Mouse (Mus musculus) heart, embryonic 15.5 days (tissue): ENCODE data around the gene Ephb3. TPM values are rescaled to one million over a fixed set of nuclear protein-coding genes. Genes with fewer than 3 reads are reported as not detected.
A peak's percentile ranks its signal among the peaks of the same experiment; 100 is the strongest.

Experiments used
- ATAC-seq: fragments of 200-750 bp; cut with Nextera tagmentation; replicated peaks from 2 replicates; pipeline ENCODE4 v1.8.0; 2017; ENCODE audit warnings: low read depth, moderate TSS enrichment; ENCODE audit not compliant: insufficient number of reproducible peaks, insufficient read depth, low FRiP score
- H3K27ac ChIP-seq: fragments of 300-500 bp; sonication (generic); 2 replicates; pipeline ENCODE4 v1.5.1; 2015; ENCODE audit warnings: mild to moderate bottlenecking, inconsistent platforms
- H3K27me3 ChIP-seq: fragments of 300-500 bp; sonication (generic); 2 replicates; pipeline ENCODE4 v1.6.1; 2015; ENCODE audit warnings: inconsistent platforms
- H3K36me3 ChIP-seq: fragments of 300-500 bp; sonication (generic); 2 replicates; pipeline ENCODE4 v1.6.1; 2015; ENCODE audit warnings: mild to moderate bottlenecking, inconsistent platforms
- H3K4me1 ChIP-seq: fragments of 300-500 bp; sonication (generic); replicated peaks from 2 replicates; pipeline ENCODE4 v1.6.1; 2015; ENCODE audit warnings: inconsistent platforms
- H3K4me2 ChIP-seq: fragments of 300-500 bp; sonication (generic); 2 replicates; pipeline ENCODE4 v1.6.1; 2015; ENCODE audit warnings: inconsistent platforms, mild to moderate bottlenecking, moderate library complexity
- H3K4me3 ChIP-seq: fragments of 300-500 bp; sonication (generic); 2 replicates; pipeline ENCODE4 v1.5.1; 2015; ENCODE audit warnings: mild to moderate bottlenecking, inconsistent platforms
- H3K9ac ChIP-seq: fragments of 300-500 bp; sonication (generic); 2 replicates; pipeline ENCODE4 v1.6.1; 2015; ENCODE audit warnings: mild to moderate bottlenecking, inconsistent platforms
- H3K9me3 ChIP-seq: fragments of 300-500 bp; sonication (generic); replicated peaks from 2 replicates; pipeline ENCODE4 v1.6.1; 2016; ENCODE audit warnings: inconsistent platforms
- WGBS: fragments of 180-500 bp; shearing (Covaris S2); methylation state at CpG from one replicate; pipeline ENCODE4 v1.1.7; 2015; ENCODE audit warnings: mixed read lengths; 5-methylcytosine and 5-hydroxymethylcytosine counted together
- polyA plus RNA-seq: library from polyadenylated mRNA; unstranded; fragments of >200 nt; fragmentation: Nextera tagmentation; extraction: Ambion mirVana; gene quantifications from 2 replicates; pipeline ENCODE4 v1.2.1, GENCODE M21; 2015

Ephb3 gene
- polyA plus RNA-seq, 1 experiment from 2014 or later, result 12.1 TPM

GRCm38 (mm10) chr16:21208001-21208565, 3.5 kb downstream of the Ephb3 start:
- WGBS, result 73% methylated on average over 4 of the region's 4 CpGs
- no peaks in the 10 kb centered on the region for H3K9me3 ChIP-seq
- no peak for ATAC-seq
- peak overlapping the region; percentile 2; the same call in 1 of the 2 replicates for H3K9ac ChIP-seq
- H3K4me3 ChIP-seq, result 0 out of 2 replicates have a peak overlapping the region, but pooled peaks have one; percentile 76
- H3K4me1 ChIP-seq, result peaks cover 70% of the 10 kb centered on the region
- H3K27ac ChIP-seq, result no peak overlapping the region
- peak overlapping the region; percentile 71; the same call in 1 of the 2 replicates for H3K4me2 ChIP-seq
- no peaks in the 10 kb centered on the region for H3K27me3 ChIP-seq
- no peaks in the 10 kb centered on the region for H3K36me3 ChIP-seq

GRCm38 (mm10) chr16:21209290-21209689, 4.7 kb downstream of the Ephb3 start:
- peaks cover 71% of the 10 kb centered on the region for H3K4me1 ChIP-seq
- no peaks in the 10 kb centered on the region for H3K9me3 ChIP-seq
- no peak overlapping the region for H3K4me2 ChIP-seq
- no peak for ATAC-seq
- H3K27me3 ChIP-seq, result no peaks in the 10 kb centered on the region
- no peak overlapping the region for H3K9ac ChIP-seq
- no peak overlapping the region for H3K4me3 ChIP-seq
- no peak overlapping the region for H3K27ac ChIP-seq
- WGBS, result 86% methylated on average over 3 of the region's 3 CpGs
- no peaks in the 10 kb centered on the region for H3K36me3 ChIP-seq

DNA sequence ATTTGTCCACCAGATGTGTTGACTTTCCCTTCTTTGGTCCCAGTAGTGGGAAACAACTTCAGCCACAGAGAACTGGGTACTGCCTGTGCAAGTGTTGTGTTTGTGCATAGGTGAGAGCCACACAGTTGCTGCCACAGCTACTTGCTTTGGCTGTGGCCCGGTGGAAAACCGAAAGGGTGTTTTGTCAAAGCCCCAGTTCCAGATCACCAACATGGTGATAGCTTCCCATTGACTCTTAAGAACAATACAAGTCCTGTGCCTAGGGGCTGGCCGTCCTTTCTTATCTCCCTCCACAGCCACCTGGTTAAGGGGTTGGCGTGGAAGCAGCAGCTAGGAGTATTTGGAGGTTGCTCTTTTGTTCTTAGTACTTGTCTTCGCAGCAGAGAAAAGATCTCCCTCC, 5.6 kb downstream of the Ephb3 start:
- no peaks in the 10 kb centered on the region for H3K27me3 ChIP-seq
- peak overlapping the region; percentile 51 for H3K9ac ChIP-seq
- peak overlapping the region; percentile 46 for H3K4me3 ChIP-seq
- ATAC-seq, result no peak
- H3K9me3 ChIP-seq, result no peaks in the 10 kb centered on the region
- peaks cover 80% of the 10 kb centered on the region for H3K4me1 ChIP-seq
- peak overlapping the region; percentile 76 for H3K4me2 ChIP-seq
- WGBS, result 18% methylated on average over 5 of the region's 5 CpGs
- H3K27ac ChIP-seq, result peak overlapping the region; percentile 83
- no peaks in the 10 kb centered on the region for H3K36me3 ChIP-seq

GRCm38 (mm10) chr16:21210667-21211338, 6.2 kb downstream of the Ephb3 start:
- no peaks in the 10 kb centered on the region for H3K36me3 ChIP-seq
- H3K27me3 ChIP-seq, result no peaks in the 10 kb centered on the region
- H3K27ac ChIP-seq, result peak overlapping the region; percentile 83
- peak overlapping the region; percentile 76 for H3K4me2 ChIP-seq
- H3K4me3 ChIP-seq, result peak overlapping the region; percentile 46
- peak overlapping the region; percentile 51 for H3K9ac ChIP-seq
- no peaks in the 10 kb centered on the region for H3K9me3 ChIP-seq
- peak; percentile 80 for ATAC-seq
- WGBS, result under 1% methylated on average over 25 of the region's 25 CpGs
- H3K4me1 ChIP-seq, result peaks cover 81% of the 10 kb centered on the region

DNA sequence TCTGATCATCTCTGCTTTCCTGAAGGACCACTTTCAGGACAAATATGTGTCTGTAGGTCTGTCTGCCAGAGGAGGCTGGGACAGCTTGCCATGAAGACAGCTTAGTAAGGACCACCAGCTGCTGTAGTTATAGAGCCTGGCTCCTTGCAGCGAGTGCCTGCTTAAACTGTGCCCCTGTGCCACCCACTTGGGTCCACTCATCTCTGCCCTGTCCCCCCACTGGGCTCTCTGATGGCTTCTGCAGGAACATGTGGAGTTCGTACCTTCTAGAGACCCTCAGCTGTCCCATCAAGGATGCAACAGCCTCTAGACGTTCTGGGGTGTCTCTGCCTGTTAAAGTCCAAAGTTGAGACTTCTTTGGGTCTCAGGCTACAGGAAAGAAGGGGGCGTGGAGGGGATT, 6.9 kb downstream of the Ephb3 start:
- ATAC-seq, result no peak
- H3K4me3 ChIP-seq, result peak overlapping the region; percentile 46
- no peaks in the 10 kb centered on the region for H3K27me3 ChIP-seq
- H3K27ac ChIP-seq, result peak overlapping the region; percentile 83
- H3K9ac ChIP-seq, result peak overlapping the region; percentile 51
- WGBS, result 56% methylated on average over 4 of the region's 4 CpGs
- peaks cover 82% of the 10 kb centered on the region for H3K4me1 ChIP-seq
- no peaks in the 10 kb centered on the region for H3K36me3 ChIP-seq
- H3K4me2 ChIP-seq, result peak overlapping the region; percentile 76
- H3K9me3 ChIP-seq, result no peaks in the 10 kb centered on the region

DNA sequence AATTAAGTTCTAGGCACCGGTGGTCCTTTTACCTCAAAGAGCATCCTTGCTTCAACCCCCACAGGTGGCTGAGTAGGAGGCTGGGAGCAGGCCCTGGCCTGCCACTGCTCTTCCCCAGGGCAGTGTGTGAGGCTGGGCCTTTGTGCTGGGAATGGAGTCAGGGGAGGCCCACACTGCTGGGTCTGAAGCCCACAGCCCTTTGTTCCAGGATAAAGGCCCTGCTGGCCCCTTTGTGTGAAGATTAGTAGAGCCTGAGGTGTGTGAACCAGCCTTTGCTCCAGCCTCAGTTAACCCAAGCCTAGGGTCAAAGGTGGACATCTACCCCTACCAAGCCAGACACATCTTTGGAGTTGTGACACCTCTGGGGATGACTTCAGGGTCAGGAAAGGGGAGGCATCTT, 7.8 kb downstream of the Ephb3 start:
- no peak overlapping the region for H3K4me2 ChIP-seq
- no peak overlapping the region for H3K27ac ChIP-seq
- ATAC-seq, result no peak
- no peak overlapping the region for H3K9ac ChIP-seq
- H3K4me1 ChIP-seq, result peaks cover 82% of the 10 kb centered on the region
- no peaks in the 10 kb centered on the region for H3K27me3 ChIP-seq
- H3K9me3 ChIP-seq, result no peaks in the 10 kb centered on the region
- H3K36me3 ChIP-seq, result 0 out of 2 replicates have a peak, but pooled peaks cover 3% of the 10 kb centered on the region
- WGBS, result 70% methylated on average over 1 of the region's 1 CpGs
- H3K4me3 ChIP-seq, result no peak overlapping the region

DNA sequence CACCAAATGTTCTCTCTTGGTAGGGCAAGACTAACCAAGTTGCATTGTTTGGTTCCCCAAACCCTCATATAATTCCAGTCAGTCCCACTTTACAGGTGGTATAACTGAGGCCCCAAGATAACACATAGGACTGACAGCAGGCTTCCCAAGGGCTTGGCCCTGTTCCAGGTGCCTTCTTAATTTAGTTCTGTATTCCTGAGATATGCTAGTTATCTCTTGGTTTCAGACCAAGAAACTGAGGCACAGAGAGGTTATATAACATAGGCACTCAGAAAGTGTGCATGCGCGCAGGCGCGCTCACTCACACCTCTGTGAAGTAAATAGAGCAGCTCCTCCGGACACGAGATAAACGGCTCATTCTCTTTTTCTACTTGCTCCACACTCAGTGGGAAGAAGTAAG, 9.4 kb downstream of the Ephb3 start:
- no peak overlapping the region for H3K4me2 ChIP-seq
- no peak overlapping the region for H3K4me3 ChIP-seq
- peaks cover 18% of the 10 kb centered on the region for H3K36me3 ChIP-seq
- peaks cover 73% of the 10 kb centered on the region for H3K4me1 ChIP-seq
- no peaks in the 10 kb centered on the region for H3K27me3 ChIP-seq
- WGBS, result 87% methylated on average over 7 of the region's 7 CpGs
- no peak overlapping the region for H3K27ac ChIP-seq
- H3K9me3 ChIP-seq, result no peaks in the 10 kb centered on the region
- H3K9ac ChIP-seq, result no peak overlapping the region
- ATAC-seq, result no peak

DNA sequence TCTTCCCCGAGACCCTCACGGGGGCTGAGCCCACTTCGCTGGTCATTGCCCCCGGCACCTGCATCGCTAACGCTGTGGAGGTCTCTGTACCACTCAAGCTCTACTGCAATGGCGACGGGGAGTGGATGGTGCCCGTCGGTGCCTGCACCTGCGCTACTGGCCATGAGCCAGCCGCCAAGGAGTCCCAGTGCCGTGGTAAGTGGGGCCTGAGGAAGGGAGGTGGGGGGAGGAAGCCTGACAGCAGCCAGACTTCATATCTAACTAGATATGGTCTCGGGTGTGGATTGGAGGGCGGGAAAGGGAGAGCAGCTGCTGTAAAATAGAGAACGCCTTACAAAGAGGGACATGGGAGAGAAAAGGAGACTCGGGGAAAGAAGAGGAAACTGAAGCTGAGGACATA, 10.2 kb downstream of the Ephb3 start:
- Histone ChIP-seq H3K4me3 (no peak overlapping the region), H3K4me1 (peaks cover 70% of the 10 kb centered on the region), H3K27me3 (no peaks in the 10 kb centered on the region), H3K9ac (no peak overlapping the region), H3K27ac (peak overlapping the region; percentile 74), H3K4me2 (peak overlapping the region; percentile 38), H3K36me3 (peaks cover 26% of the 10 kb centered on the region), H3K9me3 (no peaks in the 10 kb centered on the region)
- ATAC-seq, result 0 out of 2 replicates have a peak, but pooled peaks have one; percentile 12
- WGBS, result 38% methylated on average over 17 of the region's 17 CpGs

GRCm38 (mm10) chr16:21216047-21216446, 11.5 kb downstream of the Ephb3 start:
- Histone ChIP-seq H3K9ac (no peak overlapping the region), H3K9me3 (no peaks in the 10 kb centered on the region), H3K4me1 (peaks cover 63% of the 10 kb centered on the region), H3K36me3 (peaks cover 36% of the 10 kb centered on the region), H3K4me2 (no peak overlapping the region; the same call in 1 of the 2 replicates), H3K27ac (peak overlapping the region; percentile 74), H3K4me3 (no peak overlapping the region), H3K27me3 (no peaks in the 10 kb centered on the region)
- peak; percentile 61 for ATAC-seq
- whole genome bisulfite sequencing, result 15% methylated on average over 4 of the region's 4 CpGs

- Histone ChIP-seq H3K27ac (no peak overlapping the region), H3K9ac (no peak overlapping the region), H3K27me3 (no peaks in the 10 kb centered on the region), H3K4me2 (no peak overlapping the region), H3K4me1 (peaks cover 52% of the 10 kb centered on the region), H3K4me3 (no peak overlapping the region), H3K36me3 (peaks cover 48% of the 10 kb centered on the region), H3K9me3 (no peaks in the 10 kb centered on the region)
- no peak for ATAC-seq
- 67% methylated on average over 14 of the region's 14 CpGs for WGBS
Observed at GRCm38 (mm10) chr16:21217233-21217632, 12.7 kb downstream of the Ephb3 start.

DNA sequence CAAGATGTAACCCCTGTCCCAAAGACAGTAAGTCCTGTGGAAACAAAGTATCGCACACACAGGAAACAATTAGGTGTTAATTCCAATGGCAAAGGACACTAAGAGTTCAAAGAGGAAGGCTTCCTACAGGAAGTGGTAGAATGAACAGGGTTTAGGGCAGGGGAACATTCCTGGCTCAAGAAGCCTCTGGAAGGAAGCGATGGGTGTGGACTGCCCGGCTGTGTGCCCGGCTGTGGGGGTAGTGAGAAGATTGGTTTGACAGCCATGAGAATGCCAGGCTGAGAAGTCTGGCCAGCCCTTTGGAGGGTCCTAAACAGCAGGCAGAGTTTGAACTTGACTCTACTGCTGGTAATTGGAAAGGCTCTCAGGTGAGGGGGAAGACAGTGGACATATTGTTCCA, 15.1 kb downstream of the Ephb3 start:
- peaks cover 53% of the 10 kb centered on the region for H3K4me1 ChIP-seq
- H3K9me3 ChIP-seq, result no peaks in the 10 kb centered on the region
- no peak overlapping the region for H3K4me3 ChIP-seq
- peaks cover 53% of the 10 kb centered on the region for H3K36me3 ChIP-seq
- ATAC-seq, result no peak
- H3K27me3 ChIP-seq, result no peaks in the 10 kb centered on the region
- H3K9ac ChIP-seq, result no peak overlapping the region
- 73% methylated on average over 4 of the region's 4 CpGs for WGBS
- no peak overlapping the region for H3K4me2 ChIP-seq
- H3K27ac ChIP-seq, result no peak overlapping the region

DNA sequence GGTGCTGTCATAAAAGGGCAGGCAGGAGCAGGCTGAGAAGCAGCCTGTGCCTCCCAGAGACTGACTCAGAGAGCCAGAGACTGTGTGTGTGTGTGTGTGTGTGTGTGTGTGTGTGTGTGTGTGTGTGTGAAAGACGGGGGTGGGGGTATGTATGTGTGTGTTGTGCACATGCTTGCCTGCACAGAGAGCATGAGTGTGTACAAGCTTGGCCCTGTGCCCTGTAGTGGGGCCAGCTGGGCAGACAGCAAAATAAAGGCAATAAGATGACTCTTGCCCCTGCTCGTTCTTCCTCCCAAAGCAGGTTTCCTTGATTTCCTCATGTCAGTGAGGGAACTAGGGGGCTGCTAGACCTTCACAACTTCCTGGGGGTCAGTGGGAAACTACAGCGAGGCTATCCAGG, 18.5 kb downstream of the Ephb3 start:
- H3K4me3 ChIP-seq, result no peak overlapping the region
- ATAC-seq, result no peak
- H3K4me1 ChIP-seq, result peaks cover 30% of the 10 kb centered on the region
- H3K9me3 ChIP-seq, result no peaks in the 10 kb centered on the region
- 59% methylated on average over 3 of the region's 3 CpGs for WGBS
- H3K36me3 ChIP-seq, result peaks cover 44% of the 10 kb centered on the region
- H3K27me3 ChIP-seq, result no peaks in the 10 kb centered on the region
- no peak overlapping the region for H3K9ac ChIP-seq
- H3K4me2 ChIP-seq, result no peak overlapping the region
- H3K27ac ChIP-seq, result no peak overlapping the region
